Mouse (Mus musculus) stomach, postnatal 0 days (tissue): ENCODE results near the gene Ctnnbip1. TPM values are rescaled to one million over a fixed set of nuclear protein-coding genes. Genes with fewer than 3 reads are reported as not detected.

ENCODE experiments used
- ATAC-seq: fragments of 200-750 bp; cut with Nextera tagmentation; 2 replicates; pipeline ENCODE4 v1.8.0; 2017; ENCODE audit not compliant: low FRiP score, low TSS enrichment
- DNase-seq: peaks from one replicate; pipeline ENCODE4 v3.0.0-alpha.2; 2016; ENCODE audit warnings: low spot score
- H3K27ac ChIP-seq: fragments of 300-500 bp; sonication (generic); replicated peaks from 2 replicates; pipeline ENCODE4 v1.5.1; 2014; ENCODE audit warnings: mild to moderate bottlenecking, control low read depth
- H3K27me3 ChIP-seq: fragments of 300-500 bp; sonication (generic); 2 replicates; pipeline ENCODE4 v1.6.1; 2014; ENCODE audit warnings: low read length; ENCODE audit not compliant: control insufficient read depth, insufficient read depth
- H3K36me3 ChIP-seq: fragments of 300-500 bp; sonication (generic); 2 replicates; pipeline ENCODE4 v1.6.1; 2014; ENCODE audit warnings: low read length, mixed read lengths; ENCODE audit not compliant: control insufficient read depth, insufficient read depth
- H3K4me1 ChIP-seq: fragments of 300-500 bp; sonication (generic); replicated peaks from 2 replicates; pipeline ENCODE4 v1.6.1; 2014; ENCODE audit warnings: antibody characterized with exemption; ENCODE audit not compliant: control insufficient read depth, insufficient read depth
- H3K4me2 ChIP-seq: fragments of 300-500 bp; sonication (generic); replicated peaks from 2 replicates; pipeline ENCODE4 v1.6.1; 2014; ENCODE audit warnings: low read depth, mild to moderate bottlenecking, control low read depth, moderate library complexity
- H3K4me3 ChIP-seq: fragments of 300-500 bp; sonication (generic); 2 replicates; pipeline ENCODE4 v1.5.1; 2014; ENCODE audit warnings: low read depth, low read length, control low read depth
- H3K9ac ChIP-seq: fragments of 300-500 bp; sonication (generic); 2 replicates; pipeline ENCODE4 v1.6.1; 2014; ENCODE audit warnings: mild to moderate bottlenecking, low read length, control low read depth, mixed read lengths
- H3K9me3 ChIP-seq: fragments of 300-500 bp; sonication (generic); 2 replicates; pipeline ENCODE4 v1.6.1; 2016; ENCODE audit warnings: low read length; ENCODE audit not compliant: control insufficient read depth
- CTCF ChIP-seq: IDR thresholded peaks from 2 replicates; pipeline ENCODE4 v1.5.1; 2016; ENCODE audit warnings: antibody characterized with exemption, low read depth, mild to moderate bottlenecking, moderate library complexity
- EP300 ChIP-seq: optimal IDR thresholded peaks from 2 replicates; pipeline ENCODE3; 2016; ENCODE audit warnings: antibody characterized with exemption
- WGBS: fragments of 180-500 bp; shearing (Covaris S2); extraction: QIAGEN DNeasy Blood & Tissue Kit; methylation state at CpG from one replicate; pipeline ENCODE4 v1.1.7; 2014; 5-methylcytosine and 5-hydroxymethylcytosine counted together
- polyA plus RNA-seq: library from polyadenylated mRNA; unstranded; fragments of >200 nt; fragmentation: Nextera tagmentation; extraction: Ambion mirVana; gene quantifications from 2 replicates; pipeline ENCODE4 v1.2.1, GENCODE M21; 2015

The Ctnnbip1 gene
- polyA plus RNA-seq, 1 experiment from 2014 or later = 60.1 TPM

DNA sequence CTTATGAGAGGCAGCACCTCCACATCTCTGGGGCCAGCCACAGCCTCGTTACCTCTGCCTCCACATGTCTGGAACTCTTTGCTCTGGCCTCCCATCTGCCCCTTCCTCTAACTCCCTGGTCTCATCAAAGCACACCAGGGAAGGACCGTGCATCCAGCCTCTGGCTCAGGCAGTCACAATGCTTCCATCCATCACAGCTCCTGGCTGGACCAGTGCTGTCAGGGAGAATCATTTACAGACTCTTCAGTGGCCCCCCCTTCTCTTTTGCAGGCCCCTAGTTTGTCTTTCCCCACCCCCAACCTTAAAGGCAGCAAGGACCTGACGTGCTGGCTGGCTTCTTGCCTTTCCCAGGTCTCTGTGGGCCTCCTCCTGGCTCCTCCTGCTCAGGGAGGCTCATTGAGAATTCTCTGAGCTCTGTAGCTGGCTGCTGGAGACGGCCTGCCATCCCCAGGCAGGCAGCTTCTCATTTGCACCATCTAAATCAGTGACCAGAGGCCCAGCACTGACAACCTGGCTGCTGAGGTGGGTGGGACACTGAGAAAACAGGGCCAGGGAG is 59.0 kb downstream of the Ctnnbip1 start:
- ATAC-seq = no peak
- Histone ChIP-seq H3K4me3 (no peak overlapping the region), H3K4me1 (peaks cover under 1% of the 10 kb centered on the region; the same call in 1 of the 2 replicates), H3K9me3 (no peaks in the 10 kb centered on the region), H3K27ac (no peak overlapping the region), H3K9ac (no peak overlapping the region), H3K4me2 (no peak overlapping the region), H3K36me3 (no peaks in the 10 kb centered on the region), H3K27me3 (no peaks in the 10 kb centered on the region)
- TF ChIP-seq CTCF (no peak), EP300 (no peak)
- WGBS = 32% methylated on average over 4 of the region's 4 CpGs
- DNase-seq = no peak

GRCm38 (mm10) chr4:149578085-149578681 is 60.1 kb downstream of the Ctnnbip1 start:
- H3K4me2 ChIP-seq = no peak overlapping the region
- no peaks in the 10 kb centered on the region for H3K9me3 ChIP-seq
- H3K36me3 ChIP-seq = no peaks in the 10 kb centered on the region
- no peaks in the 10 kb centered on the region for H3K4me1 ChIP-seq
- H3K27ac ChIP-seq = no peak overlapping the region
- no peaks in the 10 kb centered on the region for H3K27me3 ChIP-seq
- TF ChIP-seq EP300 (no peak), CTCF (no peak)
- H3K9ac ChIP-seq = no peak overlapping the region
- no peak for ATAC-seq
- H3K4me3 ChIP-seq = no peak overlapping the region
- no peak for DNase-seq
- WGBS = 65% methylated on average over 13 of the region's 13 CpGs

- H3K4me1 ChIP-seq = no peaks in the 10 kb centered on the region
- ATAC-seq (no peak), DNase-seq (no peak)
- no peaks in the 10 kb centered on the region for H3K9me3 ChIP-seq
- 56% methylated on average over 7 of the region's 7 CpGs for WGBS
- H3K27me3 ChIP-seq = no peaks in the 10 kb centered on the region
- TF ChIP-seq EP300 (no peak), CTCF (no peak)
- no peak overlapping the region for H3K4me2 ChIP-seq
- no peak overlapping the region for H3K4me3 ChIP-seq
- no peak overlapping the region for H3K27ac ChIP-seq
- no peaks in the 10 kb centered on the region for H3K36me3 ChIP-seq
- H3K9ac ChIP-seq = no peak overlapping the region
Measured at GRCm38 (mm10) chr4:149578831-149579230, 60.8 kb downstream of the Ctnnbip1 start.

DNA sequence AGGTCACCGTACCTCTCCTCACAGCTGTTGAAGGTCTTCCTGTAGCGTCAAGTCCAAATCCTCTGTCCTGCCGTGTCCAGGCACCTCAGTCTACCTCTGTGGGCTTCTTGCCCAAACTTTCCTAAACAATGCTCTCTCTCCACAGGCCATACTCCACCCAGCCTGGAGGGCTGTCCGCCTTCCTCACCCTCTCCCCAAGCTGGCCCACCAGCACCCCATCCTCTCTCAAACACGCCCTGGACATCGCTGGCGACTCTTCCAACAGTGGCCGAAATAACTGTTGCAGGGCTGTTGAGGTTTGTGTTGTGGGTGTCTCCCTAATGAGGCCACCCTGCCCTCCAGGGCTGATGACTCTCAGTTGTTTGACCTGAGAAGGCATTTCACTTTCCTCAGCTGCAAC is 67.2 kb downstream of the Ctnnbip1 start:
- Histone ChIP-seq H3K4me1 (no peaks in the 10 kb centered on the region; the same call in 1 of the 2 replicates), H3K9ac (no peak overlapping the region), H3K27me3 (no peaks in the 10 kb centered on the region), H3K36me3 (no peaks in the 10 kb centered on the region), H3K4me2 (no peak overlapping the region), H3K4me3 (no peak overlapping the region), H3K9me3 (no peaks in the 10 kb centered on the region), H3K27ac (no peak overlapping the region)
- ATAC-seq (0 out of 2 replicates have a peak, but pooled peaks have one; percentile 9), DNase-seq (no peak)
- WGBS = 74% methylated on average over 8 of the region's 8 CpGs
- TF ChIP-seq CTCF = no peak
- TF ChIP-seq EP300 = no peak

DNA sequence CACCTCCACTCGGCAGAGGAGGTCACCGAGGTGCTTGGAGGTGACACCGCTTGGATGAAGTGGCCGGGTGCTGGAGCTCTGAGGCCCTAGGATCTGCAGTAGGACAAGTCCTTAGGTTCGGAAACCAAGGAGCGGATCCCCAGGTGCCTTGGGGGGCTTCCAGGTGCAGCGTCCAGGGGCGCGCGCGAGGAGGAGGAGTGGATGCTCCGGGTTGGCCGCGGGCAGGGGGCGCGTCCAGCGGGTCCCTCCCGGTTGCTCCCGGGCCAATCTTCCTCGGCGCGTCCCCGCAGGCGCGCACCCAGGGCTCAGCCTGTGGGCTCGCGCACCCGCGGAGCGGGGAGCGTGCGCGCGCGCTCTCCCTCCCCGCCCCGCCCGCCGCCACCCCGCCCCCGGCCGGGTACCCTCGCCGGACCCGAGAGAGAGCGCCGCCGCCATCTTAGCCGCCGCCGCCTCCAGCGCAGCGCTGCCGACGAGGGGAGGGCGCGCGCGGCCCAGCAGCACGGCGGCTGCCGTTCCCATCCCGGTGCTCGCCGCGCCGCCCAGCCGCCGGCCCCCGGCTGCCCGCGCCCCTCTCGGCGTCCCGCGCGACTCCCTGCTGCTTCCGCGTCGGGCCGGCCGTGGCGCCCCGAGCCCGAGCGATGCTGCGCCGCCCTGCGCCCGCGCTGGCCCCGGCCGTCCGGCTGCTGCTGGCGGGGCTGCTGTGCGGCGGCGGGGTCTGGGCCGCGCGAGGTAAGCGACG is 68.2 kb downstream of the Ctnnbip1 start, which contains the start of gene Clstn1:
TSS of gene Clstn1 (plus strand) at position 425 of the 739 bp plus-strand sequence.
- Histone ChIP-seq H3K27ac (peak within 1 kb of the TSS; percentile 58), H3K36me3 (no peaks in the 10 kb centered on the region), H3K4me1 (no peaks in the 10 kb centered on the region; the same call in 1 of the 2 replicates), H3K27me3 (no peaks in the 10 kb centered on the region), H3K4me2 (peak within 1 kb of the TSS; percentile 99), H3K4me3 (peak within 1 kb of the TSS; percentile 95), H3K9ac (peak within 1 kb of the TSS; percentile 91), H3K9me3 (no peaks in the 10 kb centered on the region)
- WGBS = 1% methylated on average over 69 of the region's 103 CpGs
- ATAC-seq = peak; percentile 78
- DNase-seq = peak; percentile 79
- TF ChIP-seq EP300 (no peak), CTCF (no peak)
